Mouse (Mus musculus) stomach, embryonic 14.5 days (tissue): ENCODE measurements around the gene Lbh. TPM values are rescaled to one million over a fixed set of nuclear protein-coding genes. Genes with fewer than 3 reads are reported as not detected.

Experiments used
- ATAC-seq: fragments of 200-750 bp; cut with Nextera tagmentation; 2 replicates; pipeline ENCODE4 v1.8.0; 2017; ENCODE audit warnings: low read depth, moderate TSS enrichment; ENCODE audit not compliant: insufficient number of reproducible peaks, insufficient read depth, low FRiP score
- H3K27ac ChIP-seq: fragments of 300-500 bp; sonication (generic); 2 replicates; pipeline ENCODE4 v1.5.1; 2014; ENCODE audit warnings: mild to moderate bottlenecking, low read length, moderate library complexity, mixed read lengths
- H3K27me3 ChIP-seq: fragments of 300-500 bp; sonication (generic); 2 replicates; pipeline ENCODE4 v1.6.1; 2014; ENCODE audit warnings: low read length, control low read depth, mixed read lengths; ENCODE audit not compliant: control insufficient read depth, insufficient read depth
- H3K36me3 ChIP-seq: fragments of 300-500 bp; sonication (generic); 2 replicates; pipeline ENCODE4 v1.6.1; 2014; ENCODE audit warnings: mild to moderate bottlenecking, control low read depth, low read length, moderate library complexity, mixed read lengths; ENCODE audit not compliant: control insufficient read depth, insufficient read depth
- H3K4me1 ChIP-seq: fragments of 300-500 bp; sonication (generic); 2 replicates; pipeline ENCODE4 v1.6.1; 2014; ENCODE audit warnings: low read length, control low read depth, mixed read lengths; ENCODE audit not compliant: control insufficient read depth, insufficient read depth
- H3K4me2 ChIP-seq: fragments of 300-500 bp; sonication (generic); replicated peaks from 2 replicates; pipeline ENCODE4 v1.6.1; 2014; ENCODE audit warnings: low read depth, low read length, control low read depth
- H3K4me3 ChIP-seq: fragments of 300-500 bp; sonication (generic); 2 replicates; pipeline ENCODE4 v1.5.1; 2014; ENCODE audit warnings: low read depth, low read length, control low read depth
- H3K9ac ChIP-seq: fragments of 300-500 bp; sonication (generic); replicated peaks from 2 replicates; pipeline ENCODE4 v1.6.1; 2014; ENCODE audit warnings: low read depth, mild to moderate bottlenecking, control low read depth, low read length, moderate library complexity, mixed read lengths
- H3K9me3 ChIP-seq: fragments of 300-500 bp; sonication (generic); 2 replicates; pipeline ENCODE4 v1.6.1; 2016; ENCODE audit warnings: low read depth, low read length, control low read depth; ENCODE audit not compliant: control insufficient read depth
- WGBS: fragments of 180-500 bp; shearing (Covaris S2); extraction: QIAGEN DNeasy Blood & Tissue Kit; methylation state at CpG from one replicate; pipeline ENCODE4 v1.1.7; 2014; 5-methylcytosine and 5-hydroxymethylcytosine counted together
- polyA plus RNA-seq: library from polyadenylated mRNA; unstranded; fragments of >200 nt; fragmentation: Nextera tagmentation; extraction: Ambion mirVana; gene quantifications from 2 replicates; pipeline ENCODE4 v1.2.1, GENCODE M21; 2014

Gene Lbh
- polyA plus RNA-seq, 1 experiment from 2014 or later, result 4.6 TPM

- no peaks in the 10 kb centered on the region for H3K9me3 ChIP-seq
- 2% methylated on average over 37 of the region's 37 CpGs for WGBS
- peak; percentile 39; the same call in 1 of the 2 replicates for ATAC-seq
Observed at GRCm38 (mm10) chr17:72917241-72918030, 669 bp upstream of the Lbh start.

GRCm38 (mm10) chr17:72918571-72919541 is 751 bp downstream of the Lbh start:
- ATAC-seq, result peak; percentile 26; the same call in 1 of the 2 replicates
- WGBS, result under 1% methylated on average over 54 of the region's 54 CpGs
- Histone ChIP-seq H3K9me3 (no peaks in the 10 kb centered on the region), H3K27me3 (no peaks in the 10 kb centered on the region), H3K9ac (peak overlapping the region; percentile 57), H3K4me2 (peak overlapping the region; percentile 94), H3K4me3 (peak overlapping the region; percentile 65), H3K36me3 (peaks cover 9% of the 10 kb centered on the region; the same call in 1 of the 2 replicates), H3K27ac (peak overlapping the region; percentile 84), H3K4me1 (peaks cover 15% of the 10 kb centered on the region; the same call in 1 of the 2 replicates)

More at GRCm38 (mm10) chr17:72917241-72918030, 669 bp upstream of the Lbh start:
- peak overlapping the region; percentile 94 for H3K4me2 ChIP-seq
- peaks cover 5% of the 10 kb centered on the region; the same call in 1 of the 2 replicates for H3K36me3 ChIP-seq
- H3K4me1 ChIP-seq, result peaks cover 12% of the 10 kb centered on the region; the same call in 1 of the 2 replicates
- peak overlapping the region; percentile 48 for H3K9ac ChIP-seq
- H3K27me3 ChIP-seq, result no peaks in the 10 kb centered on the region
- H3K4me3 ChIP-seq, result peak overlapping the region; percentile 65
- H3K27ac ChIP-seq, result peak overlapping the region; percentile 84

GRCm38 (mm10) chr17:72919641-72920040 is 1.5 kb downstream of the Lbh start:
- ATAC-seq, result no peak
- Histone ChIP-seq H3K27ac (peak overlapping the region; percentile 84; the same call in 1 of the 2 replicates), H3K4me2 (peak overlapping the region; percentile 94), H3K4me3 (peak overlapping the region; percentile 65), H3K4me1 (peaks cover 15% of the 10 kb centered on the region; the same call in 1 of the 2 replicates), H3K27me3 (no peaks in the 10 kb centered on the region), H3K36me3 (peaks cover 14% of the 10 kb centered on the region; the same call in 1 of the 2 replicates), H3K9me3 (no peaks in the 10 kb centered on the region), H3K9ac (peak overlapping the region; percentile 57)
- 10% methylated on average over 3 of the region's 3 CpGs for WGBS

GRCm38 (mm10) chr17:72920430-72920829 is 2.3 kb downstream of the Lbh start:
- H3K4me1 ChIP-seq, result peaks cover 15% of the 10 kb centered on the region; the same call in 1 of the 2 replicates
- no peak overlapping the region for H3K27ac ChIP-seq
- peak overlapping the region; percentile 22 for H3K4me3 ChIP-seq
- peak overlapping the region; percentile 94 for H3K4me2 ChIP-seq
- no peaks in the 10 kb centered on the region for H3K9me3 ChIP-seq
- no peaks in the 10 kb centered on the region for H3K27me3 ChIP-seq
- WGBS, result 15% methylated on average over 2 of the region's 2 CpGs
- no peak overlapping the region for H3K9ac ChIP-seq
- ATAC-seq, result no peak
- H3K36me3 ChIP-seq, result peaks cover 15% of the 10 kb centered on the region; the same call in 1 of the 2 replicates

- Histone ChIP-seq H3K27me3 (no peaks in the 10 kb centered on the region), H3K27ac (no peak overlapping the region), H3K4me1 (peaks cover 15% of the 10 kb centered on the region; the same call in 1 of the 2 replicates), H3K36me3 (peaks cover 15% of the 10 kb centered on the region; the same call in 1 of the 2 replicates), H3K4me2 (peak overlapping the region; percentile 94), H3K4me3 (peak overlapping the region; percentile 15; the same call in 1 of the 2 replicates), H3K9ac (no peak overlapping the region), H3K9me3 (no peaks in the 10 kb centered on the region)
- 47% methylated on average over 9 of the region's 9 CpGs for WGBS
- no peak for ATAC-seq
Observed at GRCm38 (mm10) chr17:72920971-72921370, 2.9 kb downstream of the Lbh start.

GRCm38 (mm10) chr17:72922206-72922605 is 4.1 kb downstream of the Lbh start:
- Histone ChIP-seq H3K27me3 (no peaks in the 10 kb centered on the region), H3K4me3 (no peak overlapping the region), H3K27ac (no peak overlapping the region), H3K9ac (no peak overlapping the region), H3K36me3 (peaks cover 20% of the 10 kb centered on the region; the same call in 1 of the 2 replicates), H3K4me2 (peak overlapping the region; percentile 94), H3K4me1 (peaks cover 15% of the 10 kb centered on the region; the same call in 1 of the 2 replicates), H3K9me3 (no peaks in the 10 kb centered on the region)
- ATAC-seq, result no peak
- 68% methylated on average over 5 of the region's 5 CpGs for WGBS

- Histone ChIP-seq H3K27ac (no peak overlapping the region), H3K9me3 (no peaks in the 10 kb centered on the region), H3K4me2 (peak overlapping the region; percentile 94; the same call in 1 of the 2 replicates), H3K4me3 (no peak overlapping the region), H3K4me1 (peaks cover 15% of the 10 kb centered on the region; the same call in 1 of the 2 replicates), H3K27me3 (no peaks in the 10 kb centered on the region), H3K36me3 (peaks cover 22% of the 10 kb centered on the region; the same call in 1 of the 2 replicates), H3K9ac (no peak overlapping the region)
- ATAC-seq, result no peak
- 87% methylated on average over 4 of the region's 4 CpGs for WGBS
Observed at GRCm38 (mm10) chr17:72923283-72923682, 5.2 kb downstream of the Lbh start.

GRCm38 (mm10) chr17:72924295-72924694 is 6.2 kb downstream of the Lbh start:
- Histone ChIP-seq H3K9me3 (no peaks in the 10 kb centered on the region), H3K27ac (no peak overlapping the region), H3K27me3 (no peaks in the 10 kb centered on the region), H3K36me3 (peaks cover 26% of the 10 kb centered on the region; the same call in 1 of the 2 replicates), H3K4me2 (no peak overlapping the region), H3K4me1 (peaks cover 15% of the 10 kb centered on the region; the same call in 1 of the 2 replicates), H3K9ac (no peak overlapping the region), H3K4me3 (no peak overlapping the region)
- WGBS, result 77% methylated on average over 8 of the region's 8 CpGs
- no peak for ATAC-seq
